Mouse (Mus musculus): ENCODE measurements around the gene Gas2l2. TPM values are rescaled to one million over a fixed set of nuclear protein-coding genes. Genes with fewer than 3 reads are reported as not detected.

Gene Gas2l2
- polyA plus RNA-seq, 1 experiment from 2014 or later: not detected

DNA sequence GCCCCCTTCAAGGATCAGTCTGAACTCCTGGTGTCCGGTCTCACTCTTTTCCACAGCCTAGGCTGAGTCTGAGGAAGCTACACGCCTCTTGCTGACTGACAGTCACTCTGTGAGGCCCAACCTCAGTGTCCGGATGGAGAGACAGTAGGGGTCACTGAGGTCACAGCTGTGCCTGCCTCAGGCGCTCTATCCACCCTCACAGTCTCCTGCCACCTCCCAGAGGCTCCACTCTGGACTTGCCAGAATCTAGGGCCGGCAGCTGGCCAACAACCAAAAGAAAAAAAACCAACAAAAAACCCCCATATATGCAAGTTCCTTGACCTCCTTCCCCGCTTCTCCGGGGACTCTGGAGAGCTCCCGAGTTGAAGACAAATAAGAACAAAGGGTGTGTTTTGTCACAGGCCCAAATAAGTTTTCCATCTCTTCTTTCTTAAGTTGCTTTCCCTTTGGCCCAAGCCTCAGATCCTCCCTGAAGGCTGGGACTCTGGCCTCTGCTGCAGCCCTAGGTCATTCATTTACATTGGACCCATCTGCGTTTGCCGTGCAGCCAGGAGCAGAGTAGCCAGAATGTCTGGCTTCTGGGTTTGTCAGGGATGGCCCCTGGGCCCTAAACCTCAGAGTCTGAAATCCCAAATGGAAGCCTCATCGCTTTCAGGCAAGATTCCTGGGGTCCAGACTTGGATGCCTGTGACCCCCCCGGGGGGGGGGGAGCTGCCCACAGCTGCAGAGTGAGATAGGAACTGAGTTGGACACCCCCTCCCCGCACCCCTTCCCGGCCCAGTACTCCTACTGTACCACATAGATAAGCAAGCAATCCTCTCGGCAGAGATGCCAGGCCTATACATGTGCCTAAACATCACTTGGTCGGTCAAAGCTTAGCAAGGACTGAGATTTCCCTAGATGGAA is 19.0 kb upstream of the Gas2l2 start:
- Histone ChIP-seq H3K36me3 (ENCODE audit: control insufficient read depth, insufficient read depth, low read length) (no peaks in the 10 kb centered on the region), H3K4me2 (no peak overlapping the region), H3K9me3 (ENCODE audit: control insufficient read depth, low read length) (no peaks in the 10 kb centered on the region), H3K9ac (ENCODE audit: low read length) (no peak overlapping the region), H3K27me3 (ENCODE audit: control insufficient read depth, insufficient read depth, low read length) (peaks cover 23% of the 10 kb centered on the region), H3K4me3 (ENCODE audit: low read depth, low read length) (no peak overlapping the region), H3K27ac (ENCODE audit: low read depth, low read length) (no peak overlapping the region), H3K4me1 (ENCODE audit: control insufficient read depth, insufficient read depth, low read length) (peaks cover 6% of the 10 kb centered on the region)
- DNase-seq (ENCODE audit: low spot score, missing footprints) (no peak), ATAC-seq (ENCODE audit: low FRiP score) (no peak)
- 46% methylated on average over 16 of the region's 16 CpGs for WGBS

GRCm38 (mm10) chr11:83447612-83448011 is 18.4 kb upstream of the Gas2l2 start:
- Histone ChIP-seq H3K4me3 (ENCODE audit: low read depth, low read length) (no peak overlapping the region), H3K27me3 (ENCODE audit: control insufficient read depth, insufficient read depth, low read length) (peaks cover 29% of the 10 kb centered on the region), H3K4me2 (no peak overlapping the region), H3K9ac (ENCODE audit: low read length) (no peak overlapping the region), H3K36me3 (ENCODE audit: control insufficient read depth, insufficient read depth, low read length) (no peaks in the 10 kb centered on the region), H3K9me3 (ENCODE audit: control insufficient read depth, low read length) (no peaks in the 10 kb centered on the region), H3K27ac (ENCODE audit: low read depth, low read length) (no peak overlapping the region), H3K4me1 (ENCODE audit: control insufficient read depth, insufficient read depth, low read length) (peaks cover 8% of the 10 kb centered on the region)
- DNase-seq (ENCODE audit: low spot score, missing footprints) (no peak), ATAC-seq (ENCODE audit: low FRiP score) (no peak)
- WGBS: 78% methylated on average over 10 of the region's 10 CpGs

DNA sequence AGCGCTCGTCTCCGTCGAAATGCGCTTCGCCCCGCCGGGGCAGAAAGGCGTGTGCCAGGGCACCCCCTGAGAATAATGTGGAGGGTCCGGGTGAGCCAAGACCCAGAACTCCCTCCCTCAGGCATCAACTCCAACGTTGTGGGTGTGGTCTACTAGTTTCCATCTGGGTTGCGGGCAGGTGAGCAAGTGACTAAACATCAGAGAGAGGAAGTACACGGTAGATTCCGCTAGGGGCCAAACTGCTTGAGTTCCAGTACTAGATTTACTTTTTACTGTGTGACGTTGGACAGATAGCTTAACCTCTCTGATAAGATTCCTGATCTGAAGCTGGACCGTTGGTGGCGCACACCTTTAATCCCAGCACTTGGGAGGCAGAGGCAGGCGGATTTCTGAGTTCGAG is 15.7 kb upstream of the Gas2l2 start:
- H3K4me3 ChIP-seq (ENCODE audit: low read depth, low read length): no peak overlapping the region
- ATAC-seq (ENCODE audit: low FRiP score) (no peak), DNase-seq (ENCODE audit: low spot score, missing footprints) (no peak)
- peaks cover 45% of the 10 kb centered on the region for H3K27me3 ChIP-seq (ENCODE audit: control insufficient read depth, insufficient read depth, low read length)
- peak overlapping the region; percentile 1; the same call in 1 of the 2 replicates for H3K4me2 ChIP-seq
- H3K4me1 ChIP-seq (ENCODE audit: control insufficient read depth, insufficient read depth, low read length): peaks cover 10% of the 10 kb centered on the region
- no peak overlapping the region for H3K9ac ChIP-seq (ENCODE audit: low read length)
- 29% methylated on average over 19 of the region's 19 CpGs for WGBS
- H3K9me3 ChIP-seq (ENCODE audit: control insufficient read depth, low read length): no peaks in the 10 kb centered on the region
- H3K27ac ChIP-seq (ENCODE audit: low read depth, low read length): no peak overlapping the region
- H3K36me3 ChIP-seq (ENCODE audit: control insufficient read depth, insufficient read depth, low read length): no peaks in the 10 kb centered on the region

DNA sequence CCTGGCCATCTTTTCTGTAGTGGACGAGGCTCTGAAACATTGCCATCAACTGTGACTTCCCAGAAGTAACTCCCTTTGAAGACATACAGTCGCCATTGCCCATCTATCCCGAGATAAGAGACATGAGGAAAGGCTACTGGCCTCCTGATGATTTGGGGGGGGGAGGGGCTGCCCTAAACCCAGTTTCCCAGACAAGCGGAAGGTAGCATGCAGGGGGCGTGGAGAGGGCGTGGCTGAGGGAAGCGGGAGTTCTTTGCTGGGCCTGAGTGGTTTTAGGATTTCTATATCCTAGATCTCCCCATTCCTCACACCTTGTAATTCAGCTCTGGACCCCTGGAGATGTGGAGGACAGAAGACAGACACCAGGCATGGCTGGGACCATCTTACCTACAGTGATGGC is 14.6 kb upstream of the Gas2l2 start:
- Histone ChIP-seq H3K27ac (ENCODE audit: low read depth, low read length) (no peak overlapping the region), H3K4me1 (ENCODE audit: control insufficient read depth, insufficient read depth, low read length) (peaks cover 10% of the 10 kb centered on the region), H3K4me2 (no peak overlapping the region), H3K36me3 (ENCODE audit: control insufficient read depth, insufficient read depth, low read length) (no peaks in the 10 kb centered on the region), H3K27me3 (ENCODE audit: control insufficient read depth, insufficient read depth, low read length) (peaks cover 45% of the 10 kb centered on the region), H3K4me3 (ENCODE audit: low read depth, low read length) (no peak overlapping the region), H3K9ac (ENCODE audit: low read length) (no peak overlapping the region), H3K9me3 (ENCODE audit: control insufficient read depth, low read length) (no peaks in the 10 kb centered on the region)
- WGBS: 9% methylated on average over 7 of the region's 7 CpGs
- DNase-seq (ENCODE audit: low spot score, missing footprints) (no peak), ATAC-seq (ENCODE audit: low FRiP score) (no peak)

- peak; percentile 5; the same call in 1 of the 2 replicates for ATAC-seq (ENCODE audit: low FRiP score)
- H3K27me3 ChIP-seq (ENCODE audit: control insufficient read depth, insufficient read depth, low read length): peaks cover 47% of the 10 kb centered on the region
- H3K4me1 ChIP-seq (ENCODE audit: control insufficient read depth, insufficient read depth, low read length): peaks cover 6% of the 10 kb centered on the region; the same call in 1 of the 2 replicates
- no peaks in the 10 kb centered on the region for H3K36me3 ChIP-seq (ENCODE audit: control insufficient read depth, insufficient read depth, low read length)
- peak overlapping the region; percentile 36 for H3K4me2 ChIP-seq
- H3K4me3 ChIP-seq (ENCODE audit: low read depth, low read length): peak overlapping the region; percentile 9; the same call in 1 of the 2 replicates
- no peak overlapping the region for H3K27ac ChIP-seq (ENCODE audit: low read depth, low read length)
- no peak overlapping the region for H3K9ac ChIP-seq (ENCODE audit: low read length)
- DNase-seq (ENCODE audit: low spot score, missing footprints): peak; percentile 98
- no peaks in the 10 kb centered on the region for H3K9me3 ChIP-seq (ENCODE audit: control insufficient read depth, low read length)
- WGBS: 12% methylated on average over 29 of the region's 29 CpGs
Observed at GRCm38 (mm10) chr11:83442596-83443267, 13.5 kb upstream of the Gas2l2 start.

DNA sequence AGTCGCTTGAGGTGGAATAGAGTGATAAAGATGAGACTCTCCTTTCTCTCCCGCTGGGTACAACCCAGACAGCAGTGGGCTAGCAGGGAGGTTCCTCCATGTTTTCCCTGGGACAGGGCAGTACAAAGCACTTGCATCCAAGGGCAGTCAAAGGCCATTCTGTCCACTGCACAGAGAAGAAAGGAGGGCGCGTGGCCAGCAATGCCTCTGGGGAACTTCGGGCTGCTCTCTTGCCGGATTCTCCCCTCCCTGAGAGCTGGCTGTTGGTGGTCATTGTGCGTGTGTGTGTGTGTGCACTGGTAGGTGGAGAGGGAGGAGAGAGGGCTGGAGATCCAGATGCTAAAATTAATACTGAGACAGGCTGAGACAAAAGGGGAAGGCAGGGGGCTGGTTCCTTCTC is 12.0 kb upstream of the Gas2l2 start:
- Histone ChIP-seq H3K4me3 (ENCODE audit: low read depth, low read length) (no peak overlapping the region), H3K27me3 (ENCODE audit: control insufficient read depth, insufficient read depth, low read length) (peaks cover 44% of the 10 kb centered on the region), H3K27ac (ENCODE audit: low read depth, low read length) (no peak overlapping the region), H3K4me2 (0 out of 2 replicates have a peak overlapping the region, but pooled peaks have one; percentile 91), H3K9me3 (ENCODE audit: control insufficient read depth, low read length) (no peaks in the 10 kb centered on the region), H3K36me3 (ENCODE audit: control insufficient read depth, insufficient read depth, low read length) (no peaks in the 10 kb centered on the region), H3K9ac (ENCODE audit: low read length) (no peak overlapping the region), H3K4me1 (ENCODE audit: control insufficient read depth, insufficient read depth, low read length) (0 out of 2 replicates have a peak, but pooled peaks cover 4% of the 10 kb centered on the region)
- no peak for ATAC-seq (ENCODE audit: low FRiP score)
- DNase-seq (ENCODE audit: low spot score, missing footprints): no peak
- 44% methylated on average over 7 of the region's 7 CpGs for WGBS

DNA sequence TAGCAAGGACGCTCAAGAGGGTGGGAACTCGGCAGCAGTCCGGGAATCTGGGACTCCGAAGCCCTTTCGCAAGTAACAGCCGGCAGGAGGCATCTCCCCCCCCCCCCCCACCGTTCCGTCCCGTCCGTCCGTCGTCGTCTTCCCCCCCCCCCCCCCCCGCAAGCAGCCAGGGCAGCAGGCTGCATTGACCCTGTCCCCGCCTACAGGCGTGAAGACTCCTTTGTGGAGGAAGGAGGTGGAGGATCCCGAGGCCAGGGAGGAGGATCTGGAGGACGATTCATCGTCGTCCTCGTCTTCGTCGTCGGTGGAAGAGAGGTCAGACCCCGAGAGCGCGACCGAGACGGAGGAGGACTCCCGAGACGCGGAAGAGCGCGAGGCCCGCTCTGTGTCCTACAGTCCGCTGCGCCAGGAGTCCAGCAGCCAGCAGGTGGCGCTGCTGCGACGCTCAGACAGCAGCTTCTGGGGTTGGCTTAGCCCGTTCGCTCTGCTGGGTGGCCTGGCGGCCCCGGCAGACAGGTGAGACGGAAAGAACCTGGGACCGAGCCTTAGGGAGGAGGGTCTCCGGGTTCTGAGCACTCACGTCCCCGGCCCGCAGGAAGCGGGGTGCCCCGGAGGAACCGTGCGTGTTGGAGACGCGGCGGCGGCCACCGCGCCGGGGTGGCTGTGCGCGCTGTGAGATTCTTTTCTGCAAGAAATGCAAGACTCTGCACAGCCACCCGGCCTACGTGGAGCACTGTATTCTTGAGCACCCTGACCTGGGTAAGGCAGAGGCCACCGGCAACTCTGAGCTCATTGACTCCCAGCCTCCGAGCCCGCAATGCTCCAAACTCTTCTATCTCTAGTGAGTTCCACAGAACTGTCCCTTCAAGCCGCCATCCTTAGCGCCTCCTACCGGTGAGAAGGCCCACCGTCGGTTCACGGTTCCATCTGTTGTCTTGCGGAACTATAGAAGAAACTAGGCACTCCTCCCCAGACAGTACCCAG is 11.1 kb upstream of the Gas2l2 start:
- peaks cover 44% of the 10 kb centered on the region for H3K27me3 ChIP-seq (ENCODE audit: control insufficient read depth, insufficient read depth, low read length)
- no peaks in the 10 kb centered on the region for H3K9me3 ChIP-seq (ENCODE audit: control insufficient read depth, low read length)
- H3K4me2 ChIP-seq: peak overlapping the region; percentile 91
- ATAC-seq (ENCODE audit: low FRiP score) (peak; percentile 92), DNase-seq (ENCODE audit: low spot score, missing footprints) (peak; percentile 100)
- peak overlapping the region; percentile 55 for H3K4me3 ChIP-seq (ENCODE audit: low read depth, low read length)
- under 1% methylated on average over 63 of the region's 75 CpGs for WGBS
- no peak overlapping the region for H3K27ac ChIP-seq (ENCODE audit: low read depth, low read length)
- H3K36me3 ChIP-seq (ENCODE audit: control insufficient read depth, insufficient read depth, low read length): no peaks in the 10 kb centered on the region
- H3K4me1 ChIP-seq (ENCODE audit: control insufficient read depth, insufficient read depth, low read length): 0 out of 2 replicates have a peak, but pooled peaks cover 4% of the 10 kb centered on the region
- peak overlapping the region; percentile 52 for H3K9ac ChIP-seq (ENCODE audit: low read length)

GRCm38 (mm10) chr11:83439426-83440060 is 10.3 kb upstream of the Gas2l2 start:
- Histone ChIP-seq H3K9ac (ENCODE audit: low read length) (no peak overlapping the region; the same call in 1 of the 2 replicates), H3K4me1 (ENCODE audit: control insufficient read depth, insufficient read depth, low read length) (0 out of 2 replicates have a peak, but pooled peaks cover 4% of the 10 kb centered on the region), H3K9me3 (ENCODE audit: control insufficient read depth, low read length) (no peaks in the 10 kb centered on the region), H3K36me3 (ENCODE audit: control insufficient read depth, insufficient read depth, low read length) (no peaks in the 10 kb centered on the region), H3K4me2 (peak overlapping the region; percentile 91), H3K4me3 (ENCODE audit: low read depth, low read length) (no peak overlapping the region), H3K27ac (ENCODE audit: low read depth, low read length) (no peak overlapping the region), H3K27me3 (ENCODE audit: control insufficient read depth, insufficient read depth, low read length) (peaks cover 37% of the 10 kb centered on the region)
- 37% methylated on average over 11 of the region's 11 CpGs for WGBS
- DNase-seq (ENCODE audit: low spot score, missing footprints) (no peak), ATAC-seq (ENCODE audit: low FRiP score) (no peak)

All from midbrain, embryonic 11.5 days (tissue).